Mouse (Mus musculus): ENCODE data around the gene Gkn3.

DNA sequence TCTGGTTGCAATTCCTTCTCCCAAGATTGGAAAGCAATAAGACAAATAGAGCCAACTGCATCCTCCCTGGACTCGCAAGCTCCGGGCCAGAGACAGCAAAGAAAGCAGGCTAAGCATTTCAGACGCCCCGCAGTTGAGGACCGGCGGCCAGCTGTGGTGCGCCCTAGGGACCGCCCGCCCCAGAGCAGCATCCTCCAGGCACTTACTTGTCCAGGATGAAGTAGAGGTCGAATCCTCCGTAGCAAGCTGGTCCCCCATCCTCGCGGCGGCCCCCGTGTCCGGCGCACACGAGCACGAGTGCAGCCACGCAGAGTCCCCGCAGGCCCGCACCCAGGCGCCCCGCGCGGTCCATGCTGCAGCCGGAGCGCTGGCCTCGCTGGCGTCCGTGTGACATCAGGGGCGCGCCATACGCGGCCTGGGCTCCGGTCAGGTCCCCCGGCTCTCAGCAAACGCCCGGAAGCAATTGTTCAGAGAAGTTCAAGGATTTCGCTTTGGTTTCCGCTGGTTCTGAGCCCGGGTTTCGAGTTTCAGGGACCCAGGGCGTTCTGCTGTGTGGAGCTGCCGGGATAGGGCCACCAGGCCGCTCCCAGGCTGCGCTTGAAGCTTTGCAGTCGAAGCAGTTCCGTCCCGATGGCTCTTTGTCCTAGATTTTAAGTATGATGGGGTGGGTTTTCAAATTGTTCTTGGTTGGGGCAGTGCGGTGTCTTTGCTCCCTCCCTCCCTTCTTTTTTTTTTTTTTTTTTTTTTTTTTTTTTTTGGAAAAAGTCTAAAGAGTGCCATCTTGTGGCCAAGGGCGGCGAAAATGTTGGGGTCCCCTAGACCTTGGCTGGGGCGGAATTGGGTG, 53.4 kb downstream of the Gkn3 start, which contains the start of gene Antxr1:
- TF ChIP-seq CTCF (IDR thresholded peaks at IDR 0.05; ENCODE audit: extremely low read depth, insufficient read depth, insufficient read length, insufficient replicate concordance) (no peak), POLR2A (IDR thresholded peaks at IDR 0.05; ENCODE audit: low read depth, low read length) (no peak)

All from spleen, adult 2 months (tissue).